In genomic region chr13:20131322-20131997, GRCm38 (mm10) we compare ENCODE assay signal across 18 mouse cellular contexts. TPM values are rescaled to one million over a fixed set of nuclear protein-coding genes. Genes with fewer than 3 reads are reported as not detected.
DNase-seq lines count a peak whose midpoint lies in the region; ATAC-seq and TF ChIP-seq lines count a peak whose summit lies in the region.
"Had no signal": no experiment of that assay in that cellular context is flagged by ENCODE, and none has a peak within 500 bp of the region (broad histone marks: within the 10 kb centered on the region; RNA-seq: fewer than 3 reads in every experiment).

No protein-coding gene starts in this region.

- H3K27me3 ChIP-seq in CH12.LX (replicated peaks) (no peaks in the 10 kb centered on the region), MEL (ENCODE audit: control insufficient read depth in 1 of 2, insufficient read depth in 2 of 2, low read length in 2 of 2) (no peaks in the 10 kb centered on the region)
- H3K27me3 ChIP-seq in intestine, embryonic 16.5 days (replicated peaks; ENCODE audit: control insufficient read depth, insufficient read depth, low read length) = no peaks in the 10 kb centered on the region
- H3K27me3 ChIP-seq in liver, embryonic 16.5 days (ENCODE audit: control insufficient read depth, insufficient read depth, low read depth, low read length) = no peaks in the 10 kb centered on the region
- H3K27me3 ChIP-seq: hindbrain, embryonic 15.5 days; limb, embryonic 12.5 days had no signal

- TF ChIP-seq RAD21 in CH12.LX (IDR thresholded peaks at IDR 0.05; ENCODE audit: low read depth, low read length) (no peak), MEL (IDR thresholded peaks at IDR 0.05; ENCODE audit: low read depth, low read length) (no peak)

- WGBS in intestine, embryonic 16.5 days = 72% methylated on average over 5 of the region's 5 CpGs
- WGBS in liver, embryonic 16.5 days (ENCODE audit: insufficient replicate concordance) = 51% methylated on average over 5 of the region's 5 CpGs

- peaks cover 0 to 14% of the 10 kb centered on the region in 2 experiments for H3K36me3 ChIP-seq in CH12.LX (replicated peaks in 1 of 2; ENCODE audit: control insufficient read depth in 1 of 2, insufficient read depth in 1 of 2, low read length in 1 of 2)
- peaks cover 0 to 2% of the 10 kb centered on the region in 2 experiments; a peak in 2 of 4 replicates for H3K36me3 ChIP-seq in MEL (ENCODE audit: control insufficient read depth in 1 of 2, insufficient read depth in 2 of 2, low read length in 2 of 2)
- H3K36me3 ChIP-seq in intestine, embryonic 16.5 days (ENCODE audit: control insufficient read depth, insufficient read depth, low read length) = no peaks in the 10 kb centered on the region
- H3K36me3 ChIP-seq in liver, embryonic 16.5 days (ENCODE audit: control insufficient read depth, insufficient read depth) = no peaks in the 10 kb centered on the region
- H3K36me3 ChIP-seq: hindbrain, embryonic 15.5 days; limb, embryonic 12.5 days had no signal

- H3K27ac ChIP-seq in CH12.LX (ENCODE audit: insufficient read depth, low read depth) (0 out of 2 replicates have a peak overlapping the region, but pooled peaks have one; percentile 24), MEL (ENCODE audit: control insufficient read depth, low read depth, low read length) (no peak overlapping the region)
- H3K27ac ChIP-seq in intestine, embryonic 16.5 days (ENCODE audit: low read length) = peak overlapping the region; percentile 85
- peak overlapping the region; percentile 89 for H3K27ac ChIP-seq in liver, embryonic 16.5 days (ENCODE audit: low read length)
- H3K27ac ChIP-seq: hindbrain, embryonic 15.5 days; kidney, postnatal 0 days; limb, embryonic 12.5 days had no signal

- TF ChIP-seq POLR2A in CH12.LX (IDR thresholded peaks at IDR 0.05; ENCODE audit: low read depth, low read length) (no peak), MEL (IDR thresholded peaks at IDR 0.05; ENCODE audit: control insufficient read depth in 1 of 2, insufficient read depth in 1 of 2, low read depth in 1 of 2, low read length in 2 of 2, poor library complexity in 1 of 2) (no peak)

- no peak overlapping the region for H3K4me3 ChIP-seq in CH12.LX (replicated peaks in 1 of 3; ENCODE audit: low read depth in 2 of 3, low read length in 2 of 3, poor library complexity in 1 of 3)
- peak overlapping the region; percentile 12 to 28; a peak in 2 of 4 replicates for H3K4me3 ChIP-seq in MEL (ENCODE audit: control insufficient read depth in 1 of 2, insufficient read depth in 1 of 2, low read depth in 2 of 2, low read length in 2 of 2)
- peak overlapping the region; percentile 16; the same call in 1 of the 2 replicates for H3K4me3 ChIP-seq in intestine, embryonic 16.5 days (ENCODE audit: low read length)
- peak overlapping the region; percentile 26; the same call in 1 of the 2 replicates for H3K4me3 ChIP-seq in liver, embryonic 16.5 days (ENCODE audit: low read depth, low read length)
- H3K4me3 ChIP-seq: hindbrain, embryonic 15.5 days; limb, embryonic 12.5 days had no signal

- no peak overlapping the region for H3K9ac ChIP-seq in CH12.LX (ENCODE audit: insufficient read depth, low read depth)
- no peak overlapping the region for H3K9ac ChIP-seq in MEL (ENCODE audit: control insufficient read depth, low read depth, low read length, poor library complexity, severe bottlenecking)
- H3K9ac ChIP-seq in intestine, embryonic 16.5 days (ENCODE audit: low read depth, low read length) = no peak overlapping the region
- H3K9ac ChIP-seq in liver, embryonic 16.5 days (ENCODE audit: low read depth, low read length) = peak overlapping the region; percentile 35; the same call in 1 of the 2 replicates
- H3K9ac ChIP-seq: forebrain, postnatal 0 days; hindbrain, embryonic 15.5 days; limb, embryonic 12.5 days had no signal

- dilution Hi-C loops in CH12.LX (cut with MboI; ENCODE audit: extremely low pct_ligation_motif_present, extremely low pct_unique_long_range_greater_than_20kb, low sequenced_read_pairs) = no loop called here

- in situ Hi-C loops in CH12.LX (cut with MboI; ENCODE audit: low pct_ligation_motif_present, low pct_unique_long_range_greater_than_20kb, low sequenced_read_pairs) = no loop called here

- H3K4me1 ChIP-seq in CH12.LX (ENCODE audit: control insufficient read depth in 1 of 2, insufficient read depth in 2 of 2) = peaks cover 27 to 90% of the 10 kb centered on the region in 2 experiments
- no peaks in the 10 kb centered on the region; a peak in 1 of 4 replicates for H3K4me1 ChIP-seq in MEL (ENCODE audit: control insufficient read depth in 1 of 2, insufficient read depth in 2 of 2, low read length in 2 of 2)
- peaks cover 42% of the 10 kb centered on the region for H3K4me1 ChIP-seq in intestine, embryonic 16.5 days (ENCODE audit: control insufficient read depth, insufficient read depth, low read length)
- H3K4me1 ChIP-seq in liver, embryonic 16.5 days (ENCODE audit: control insufficient read depth, low read depth, low read length) = peaks cover 45% of the 10 kb centered on the region

- no peak for TF ChIP-seq CTCF in CH12.LX (conservative IDR thresholded peaks at IDR 0.05 in 1 of 2, IDR thresholded peaks at IDR 0.05 in 1 of 2; ENCODE audit: low read depth in 2 of 2, low read length in 2 of 2)
- no peak for TF ChIP-seq CTCF in MEL (IDR thresholded peaks at IDR 0.05 in 2 of 3, conservative IDR thresholded peaks at IDR 0.05 in 1 of 3; ENCODE audit: control insufficient read depth in 1 of 3, insufficient read depth in 1 of 3, low read depth in 2 of 3, low read length in 3 of 3, poor library complexity in 1 of 3, severe bottlenecking in 1 of 3)

- peak; percentile 79 for ATAC-seq in intestine, embryonic 16.5 days
- peak; percentile 90 for ATAC-seq in liver, embryonic 16.5 days (ENCODE audit: low read depth)
- ATAC-seq: forebrain, postnatal 0 days had no signal

- H3K79me2 ChIP-seq in CH12.LX (replicated peaks; ENCODE audit: control insufficient read depth, extremely low read depth, insufficient read depth, poor library complexity, severe bottlenecking) = no peaks in the 10 kb centered on the region; the same call in 1 of the 2 replicates
- H3K79me2 ChIP-seq in MEL (ENCODE audit: control insufficient read depth, insufficient read depth, low read length, poor library complexity) = no peaks in the 10 kb centered on the region

- TF ChIP-seq EP300 in CH12.LX (IDR thresholded peaks at IDR 0.05; ENCODE audit: low read length) (no peak), MEL (IDR thresholded peaks at IDR 0.05; ENCODE audit: low read depth in 1 of 2, low read length in 2 of 2) (peak in 1 of 2 experiments; percentile 68; a peak in 2 of 4 replicates)

- peaks cover 5% of the 10 kb centered on the region for H3K9me3 ChIP-seq in CH12.LX (replicated peaks; ENCODE audit: low read length)
- H3K9me3 ChIP-seq in MEL (replicated peaks; ENCODE audit: insufficient read depth, low read length) = no peaks in the 10 kb centered on the region
- no peaks in the 10 kb centered on the region for H3K9me3 ChIP-seq in intestine, embryonic 16.5 days (ENCODE audit: control insufficient read depth, low read length)
- no peaks in the 10 kb centered on the region for H3K9me3 ChIP-seq in liver, embryonic 16.5 days (replicated peaks; ENCODE audit: control insufficient read depth, low read length)
- H3K9me3 ChIP-seq: hindbrain, embryonic 15.5 days; limb, embryonic 12.5 days had no signal

- no peak overlapping the region for H3K4me2 ChIP-seq in CH12.LX (ENCODE audit: insufficient read depth, low read depth, poor library complexity, severe bottlenecking)
- no peak overlapping the region for H3K4me2 ChIP-seq in intestine, embryonic 16.5 days (ENCODE audit: low read depth, low read length)
- H3K4me2 ChIP-seq in liver, embryonic 16.5 days (ENCODE audit: low read depth, low read length) = peak overlapping the region; percentile 56
- H3K4me2 ChIP-seq: hindbrain, embryonic 15.5 days; limb, embryonic 12.5 days; midbrain, embryonic 11.5 days had no signal

- DNase-seq in CH12.LX (ENCODE audit: extremely low read depth) (no peak), MEL (ENCODE audit: low read depth, low spot score) (peak; percentile 53)
- DNase-seq in frontal cortex, adult 2 months (ENCODE audit: extremely low spot score in 1 of 2, low spot score in 1 of 2) = no peak
- no peak for DNase-seq in cerebellum, adult 11-12 months
- no peak for DNase-seq in frontal cortex, postnatal 10 days (ENCODE audit: low spot score in 2 of 2)
- DNase-seq in frontal cortex, postnatal 36 days (ENCODE audit: low spot score in 2 of 2) = no peak
- DNase-seq: cerebellum, adult 9-10 months; embryo, embryonic 11 days; forebrain, postnatal 0 days; heart, adult 11 months; right cerebral cortex, postnatal 14 days; thymus, postnatal 36 days had no signal

TF ChIP-seq in CH12.LX, 34 proteins besides CTCF, POLR2A, EP300 and RAD21:
- TF ChIP-seq POLR2AphosphoS2 (IDR thresholded peaks at IDR 0.05; ENCODE audit: low read depth, low read length) (no peak), JUND (conservative IDR thresholded peaks at IDR 0.05; ENCODE audit: low read depth, low read length) (no peak), BHLHE40 (IDR thresholded peaks at IDR 0.05; ENCODE audit: low read depth, low read length) (no peak)
TF ChIP-seq in CH12.LX: peak in this region for 0.

TF ChIP-seq in MEL, 35 proteins besides CTCF, POLR2A, EP300 and RAD21 (continues in another document):
- no peak for TF ChIP-seq RCOR1 (IDR thresholded peaks at IDR 0.05; ENCODE audit: low read depth, low read length)
- TF ChIP-seq ZKSCAN1 (IDR thresholded peaks at IDR 0.05; ENCODE audit: low read depth, low read length) = no peak
- no peak for TF ChIP-seq POLR2AphosphoS5 (IDR thresholded peaks at IDR 0.05; ENCODE audit: borderline replicate concordance, low read depth, low read length)
- peak; percentile 52 for TF ChIP-seq GATA1 (IDR thresholded peaks at IDR 0.05; ENCODE audit: low read depth, low read length)
- TF ChIP-seq ETS1 (IDR thresholded peaks at IDR 0.05; ENCODE audit: low read depth, low read length) = peak; percentile 53
- TF ChIP-seq MYB (IDR thresholded peaks at IDR 0.05; ENCODE audit: low read depth, low read length) = peak; percentile 53; the same call in 1 of the 2 replicates
- no peak for TF ChIP-seq GABPA (IDR thresholded peaks at IDR 0.05; ENCODE audit: low read depth, low read length)
- TF ChIP-seq ZNF384 (IDR thresholded peaks at IDR 0.05; ENCODE audit: low read depth, low read length) = no peak
- no peak for TF ChIP-seq TBP (IDR thresholded peaks at IDR 0.05; ENCODE audit: low read depth, low read length)
- TF ChIP-seq SMC3 (IDR thresholded peaks at IDR 0.05; ENCODE audit: low read depth, low read length) = no peak

RNA-seq across cellular contexts. Expression of gene Elmo1, which starts 41.1 kb away (rescaled TPM):
- total RNA-seq in CH12.LX (2012; rRNA removed) (32.2 and 35.8 TPM in 2 replicates), CH12.LX (2014; rRNA removed) (22.2 and 23.1 TPM in 2 replicates), MEL (2012; rRNA removed) (5.2 and 6.1 TPM in 2 replicates)
- polyA plus RNA-seq in CH12.LX (2012; ENCODE audit: insufficient read length, low read depth) (42.8 and 50.2 TPM in 2 replicates), MEL (2012; ENCODE audit: insufficient read depth in 1 of 2, insufficient read length in 2 of 2, low read depth in 1 of 2, low replicate concordance in 2 of 2, missing spikeins in 1 of 2) (1 to 10 TPM in 1 of 2 experiments, not detected in 1; 7.6 TPM)
- polyA plus RNA-seq in intestine, embryonic 16.5 days (2015; fragmentation: Nextera tagmentation; extraction: Ambion mirVana) = 14.4 and 17.5 TPM in 2 replicates
- 4.1 and 5.8 TPM in 2 replicates for polyA plus RNA-seq in liver, embryonic 16.5 days (2015; fragmentation: Nextera tagmentation; extraction: Ambion mirVana)
- polyA plus RNA-seq in frontal cortex, adult 2 months (2012; rRNA removed) = 60.3 and 60.6 TPM in 2 replicates

Comparison
In these comparisons a context has a peak if more than half of its experiments do, and no peak if none do; other contexts are left out.
1. H3K4me3 ChIP-seq: peak in MEL (2 of 2), intestine, embryonic 16.5 days (single experiment) and liver, embryonic 16.5 days (single experiment); none in CH12.LX (0 of 3).
2. Of the 35 proteins assayed by ChIP-seq in both MEL and CH12.LX: peak only in MEL: ETS1 and TCF12; only in CH12.LX: none; in both: none; in neither: 32; mixed calls (peak in some experiments, not most) for 1.